Mouse (Mus musculus) liver, adult 2 months (tissue): Measurements from ENCODE around the gene Gm20388.

Source experiments
- CTCF ChIP-seq: fragments of 200-500 bp; IDR thresholded peaks from 2 replicates; pipeline ENCODE4 v1.5.1; 2011; ENCODE audit warnings: low read depth, low read length, control low read depth
- POLR2A ChIP-seq: fragments of 200-500 bp; IDR thresholded peaks from 2 replicates; pipeline ENCODE4 v1.6.1; 2011; ENCODE audit warnings: low read length, control low read depth; ENCODE audit not compliant: insufficient read depth; ENCODE audit errors: extremely low read depth

- TF ChIP-seq CTCF (no peak), POLR2A (no peak)
Observed at GRCm38 (mm10) chr8:120819906-120820305, 909.3 kb downstream of the Gm20388 start.
